ENCODE assay signal across 8 mouse cellular contexts in genomic region chrX:135796305-135797211, GRCm38 (mm10). TPM values are rescaled to one million over a fixed set of nuclear protein-coding genes. Genes with fewer than 3 reads are reported as not detected.
DNase-seq lines count a peak whose midpoint lies in the region; ATAC-seq and TF ChIP-seq lines count a peak whose summit lies in the region.
"Not testable (repeated sequence)": the region's sequence is repeated elsewhere in the genome, so short reads cannot be mapped to it uniquely, and the experiment has no call there.

No protein-coding gene starts in this region.

- peak overlapping the region; percentile 75 for H3K9ac ChIP-seq in ES-E14 (ENCODE audit: insufficient read depth, low read depth, low read length, poor library complexity, severe bottlenecking)
- peak overlapping the region; percentile 70 for H3K9ac ChIP-seq in heart, embryonic 16.5 days (ENCODE audit: low read length)
- H3K9ac ChIP-seq in kidney, embryonic 16.5 days (replicated peaks; ENCODE audit: low read length) = peak overlapping the region; percentile 62
- H3K9ac ChIP-seq in liver, postnatal 0 days (replicated peaks) = not testable (repeated sequence)

- TF ChIP-seq POLR2A in cerebellum, adult 2 months (IDR thresholded peaks at IDR 0.05; ENCODE audit: borderline replicate concordance, insufficient read depth, low read length); testis, adult 2 months (IDR thresholded peaks at IDR 0.05; ENCODE audit: control insufficient read depth, low read depth, low read length): not testable (repeated sequence)

- not testable (repeated sequence) for H3K9me3 ChIP-seq in ES-E14 (ENCODE audit: control insufficient read depth, insufficient read depth, low read depth, low read length); erythroblast, embryonic 14.5 days (ENCODE audit: control insufficient read depth, low read length); heart, embryonic 16.5 days (replicated peaks; ENCODE audit: control insufficient read depth, low read length); kidney, embryonic 16.5 days (ENCODE audit: low read length); liver, postnatal 0 days (ENCODE audit: low read length)

- H3K4me3 ChIP-seq in ES-E14 (ENCODE audit: insufficient read depth in 1 of 2, low read depth in 1 of 2, low read length in 2 of 2, poor library complexity in 1 of 2, severe bottlenecking in 1 of 2) = peak overlapping the region; percentile 78 to 81
- peak overlapping the region; percentile 85 for H3K4me3 ChIP-seq in cerebellum, adult 2 months (replicated peaks; ENCODE audit: insufficient read depth, low read depth, low read length)
- H3K4me3 ChIP-seq in erythroblast, embryonic 14.5 days (replicated peaks) = peak overlapping the region; percentile 46
- H3K4me3 ChIP-seq in heart, embryonic 16.5 days (ENCODE audit: low read length) = peak overlapping the region; percentile 59
- peak overlapping the region; percentile 58 for H3K4me3 ChIP-seq in kidney, embryonic 16.5 days (ENCODE audit: low read length)
- peak overlapping the region; percentile 42 for H3K4me3 ChIP-seq in liver, postnatal 0 days (ENCODE audit: low read depth, low read length)
- peak overlapping the region; percentile 73 for H3K4me3 ChIP-seq in testis, adult 2 months (ENCODE audit: control insufficient read depth, low read depth, low read length)

- H3K4me2 ChIP-seq in heart, embryonic 16.5 days (ENCODE audit: low read depth, low read length) = peak overlapping the region; percentile 70
- peak overlapping the region; percentile 53 for H3K4me2 ChIP-seq in kidney, embryonic 16.5 days (replicated peaks; ENCODE audit: low read depth, low read length)
- H3K4me2 ChIP-seq in liver, postnatal 0 days (ENCODE audit: low read depth, low read length) = peak overlapping the region; percentile 71

- H3K36me3 ChIP-seq in ES-E14 (ENCODE audit: control insufficient read depth, insufficient read depth, low read length, poor library complexity, severe bottlenecking); erythroblast, embryonic 14.5 days (ENCODE audit: control insufficient read depth); heart, embryonic 16.5 days (ENCODE audit: control insufficient read depth, insufficient read depth); kidney, embryonic 16.5 days (ENCODE audit: insufficient read depth, low read length); liver, postnatal 0 days (replicated peaks; ENCODE audit: insufficient read depth, low read length); testis, adult 2 months (ENCODE audit: control insufficient read depth, insufficient read depth, low read length): not testable (repeated sequence)

- not testable (repeated sequence) for DNase-seq in ES-E14 (ENCODE audit: low read depth, low spot score); liver, postnatal 0 days
- DNase-seq in cerebellum, adult 2 months = peak; percentile 41 to 63
- DNase-seq in naive thymus-derived CD4-positive, alpha-beta T cell, adult 2 months (ENCODE audit: low read depth) = peak; percentile 37

- not testable (repeated sequence) for H3K4me1 ChIP-seq in ES-E14 (ENCODE audit: control insufficient read depth in 2 of 2, insufficient read depth in 2 of 2, low read length in 2 of 2, poor library complexity in 1 of 2); cerebellum, adult 2 months (ENCODE audit: control insufficient read depth, insufficient read depth, low read length); erythroblast, embryonic 14.5 days (ENCODE audit: control insufficient read depth); heart, embryonic 16.5 days (ENCODE audit: control insufficient read depth, insufficient read depth, low read length); kidney, embryonic 16.5 days (ENCODE audit: insufficient read depth, low read length); liver, postnatal 0 days (ENCODE audit: insufficient read depth); testis, adult 2 months (ENCODE audit: control insufficient read depth, insufficient read depth, low read length)

- TF ChIP-seq EP300 in liver, postnatal 0 days (IDR thresholded peaks at IDR 0.05; ENCODE audit: low read depth) = not testable (repeated sequence)

- not testable (repeated sequence) for H3K27me3 ChIP-seq in cerebellum, adult 2 months (ENCODE audit: control insufficient read depth, insufficient read depth, low read length); erythroblast, embryonic 14.5 days (ENCODE audit: control insufficient read depth); heart, embryonic 16.5 days (ENCODE audit: control insufficient read depth, insufficient read depth, low read length); kidney, embryonic 16.5 days (ENCODE audit: insufficient read depth, low read length); liver, postnatal 0 days (ENCODE audit: insufficient read depth, low read length); testis, adult 2 months (ENCODE audit: control insufficient read depth, insufficient read depth, low read length)

- in situ Hi-C loops in ES-E14 (cut with MboI; ENCODE audit: low sequenced_read_pairs in 2 of 2, unreplicated experiment in 2 of 2) = not testable (repeated sequence)

- not testable (repeated sequence) for H3K27ac ChIP-seq in ES-E14 (ENCODE audit: insufficient read depth, low read depth, low read length, poor library complexity, severe bottlenecking); kidney, embryonic 16.5 days (ENCODE audit: low read length); liver, postnatal 0 days (ENCODE audit: low read depth)
- H3K27ac ChIP-seq in cerebellum, adult 2 months (ENCODE audit: insufficient read depth, low read length) = peak overlapping the region; percentile 81
- H3K27ac ChIP-seq in heart, embryonic 16.5 days (ENCODE audit: low read length) = peak overlapping the region; percentile 7
- peak overlapping the region; percentile 54 for H3K27ac ChIP-seq in testis, adult 2 months (ENCODE audit: control insufficient read depth, insufficient read depth, low read depth, low read length)

- peak; percentile 64; the same call in 1 of the 2 replicates for ATAC-seq in heart, embryonic 16.5 days (replicated peaks; ENCODE audit: extremely low read depth, insufficient read depth, low FRiP score)
- peak; percentile 77 for ATAC-seq in kidney, embryonic 16.5 days (ENCODE audit: low FRiP score, low TSS enrichment)
- ATAC-seq in liver, postnatal 0 days = peak; percentile 47; the same call in 1 of the 2 replicates

- WGBS in cerebellum, adult 2 months = 17% methylated on average over 21 of the region's 26 CpGs
- WGBS in heart, embryonic 16.5 days = 18% methylated on average over 20 of the region's 26 CpGs
- 32% methylated on average over 18 of the region's 26 CpGs for WGBS in kidney, embryonic 16.5 days
- WGBS in liver, postnatal 0 days (ENCODE audit: insufficient replicate concordance) = 21% methylated on average over 22 of the region's 26 CpGs

- TF ChIP-seq CTCF in cerebellum, adult 2 months (IDR thresholded peaks at IDR 0.05; ENCODE audit: borderline replicate concordance, insufficient read depth, low read depth, low read length); liver, postnatal 0 days (IDR thresholded peaks at IDR 0.05; ENCODE audit: low read depth); testis, adult 2 months (IDR thresholded peaks at IDR 0.05; ENCODE audit: control insufficient read depth, insufficient read depth, insufficient replicate concordance, low read depth, low read length): not testable (repeated sequence)

RNA-seq across cellular contexts. Expression of gene Bhlhb9, which starts 0.8 kb away (rescaled TPM):
- 8.8 and 15.0 TPM in 2 replicates for total RNA-seq in ES-E14 (2012; rRNA removed)
- polyA plus RNA-seq in cerebellum, adult 2 months (2012; rRNA removed) = 32.3 and 34.1 TPM in 2 replicates
- 0.13 and 0.25 TPM in 2 replicates for polyA plus RNA-seq in erythroblast, embryonic 14.5 days (2012)
- polyA plus RNA-seq in heart, embryonic 16.5 days (2015; fragmentation: Nextera tagmentation; extraction: Ambion mirVana) = 63.7 and 71.2 TPM in 2 replicates
- polyA plus RNA-seq in kidney, embryonic 16.5 days (2015; fragmentation: Nextera tagmentation; extraction: Ambion mirVana) = 53.8 and 55.5 TPM in 2 replicates
- polyA plus RNA-seq in liver, postnatal 0 days (2015; fragmentation: Nextera tagmentation; extraction: Ambion mirVana) = 18.8 and 19.3 TPM in 2 replicates
- 2.0 and 2.1 TPM in 2 replicates for polyA plus RNA-seq in testis, adult 2 months (2012; rRNA removed)

RNA-seq across cellular contexts. Expression of gene Gprasp2, which starts 42.3 kb away (rescaled TPM):
- 11.8 and 16.3 TPM in 2 replicates for total RNA-seq in ES-E14 (2012; rRNA removed)
- polyA plus RNA-seq in cerebellum, adult 2 months (2012; rRNA removed) = 107 and 115 TPM in 2 replicates
- polyA plus RNA-seq in erythroblast, embryonic 14.5 days (2012) = 0.23 TPM in 1 of 2 replicates, not detected in the other
- 18.3 and 21.0 TPM in 2 replicates for polyA plus RNA-seq in heart, embryonic 16.5 days (2015; fragmentation: Nextera tagmentation; extraction: Ambion mirVana)
- polyA plus RNA-seq in kidney, embryonic 16.5 days (2015; fragmentation: Nextera tagmentation; extraction: Ambion mirVana) = 24.6 and 26.3 TPM in 2 replicates
- polyA plus RNA-seq in liver, postnatal 0 days (2015; fragmentation: Nextera tagmentation; extraction: Ambion mirVana) = 0.19 and 0.26 TPM in 2 replicates
- 9.3 and 14.6 TPM in 2 replicates for polyA plus RNA-seq in testis, adult 2 months (2012; rRNA removed)

RNA-seq across cellular contexts. Expression of gene Armcx5, which starts 54.0 kb away (rescaled TPM):
- total RNA-seq in ES-E14 (2012; rRNA removed) = 6.9 and 10.0 TPM in 2 replicates
- 12.6 and 12.7 TPM in 2 replicates for polyA plus RNA-seq in cerebellum, adult 2 months (2012; rRNA removed)
- polyA plus RNA-seq in erythroblast, embryonic 14.5 days (2012) = 0.03 and 0.06 TPM in 2 replicates
- polyA plus RNA-seq in heart, embryonic 16.5 days (2015; fragmentation: Nextera tagmentation; extraction: Ambion mirVana) = 8.0 and 9.3 TPM in 2 replicates
- 9.9 and 10.2 TPM in 2 replicates for polyA plus RNA-seq in kidney, embryonic 16.5 days (2015; fragmentation: Nextera tagmentation; extraction: Ambion mirVana)
- polyA plus RNA-seq in liver, postnatal 0 days (2015; fragmentation: Nextera tagmentation; extraction: Ambion mirVana) = 2.6 and 2.8 TPM in 2 replicates
- 1.6 and 1.8 TPM in 2 replicates for polyA plus RNA-seq in testis, adult 2 months (2012; rRNA removed)

RNA-seq across cellular contexts. Expression of gene Gprasp1, which starts 54.0 kb away (rescaled TPM):
- 30.7 and 35.3 TPM in 2 replicates for total RNA-seq in ES-E14 (2012; rRNA removed)
- polyA plus RNA-seq in cerebellum, adult 2 months (2012; rRNA removed) = 190 TPM in 2 replicates
- 0.04 and 0.54 TPM in 2 replicates for polyA plus RNA-seq in erythroblast, embryonic 14.5 days (2012)
- polyA plus RNA-seq in heart, embryonic 16.5 days (2015; fragmentation: Nextera tagmentation; extraction: Ambion mirVana) = 30.9 and 32.5 TPM in 2 replicates
- 46.2 and 48.0 TPM in 2 replicates for polyA plus RNA-seq in kidney, embryonic 16.5 days (2015; fragmentation: Nextera tagmentation; extraction: Ambion mirVana)
- 3.2 and 4.1 TPM in 2 replicates for polyA plus RNA-seq in liver, postnatal 0 days (2015; fragmentation: Nextera tagmentation; extraction: Ambion mirVana)
- 6.5 and 8.3 TPM in 2 replicates for polyA plus RNA-seq in testis, adult 2 months (2012; rRNA removed)
